Mouse (Mus musculus): ENCODE results near the gene Fbxl17. TPM values are rescaled to one million over a fixed set of nuclear protein-coding genes. Genes with fewer than 3 reads are reported as not detected.

Fbxl17 gene
- total and polyA plus RNA-seq, 3 experiments: 7.8 to 25.9 (median 25.5) TPM

DNA sequence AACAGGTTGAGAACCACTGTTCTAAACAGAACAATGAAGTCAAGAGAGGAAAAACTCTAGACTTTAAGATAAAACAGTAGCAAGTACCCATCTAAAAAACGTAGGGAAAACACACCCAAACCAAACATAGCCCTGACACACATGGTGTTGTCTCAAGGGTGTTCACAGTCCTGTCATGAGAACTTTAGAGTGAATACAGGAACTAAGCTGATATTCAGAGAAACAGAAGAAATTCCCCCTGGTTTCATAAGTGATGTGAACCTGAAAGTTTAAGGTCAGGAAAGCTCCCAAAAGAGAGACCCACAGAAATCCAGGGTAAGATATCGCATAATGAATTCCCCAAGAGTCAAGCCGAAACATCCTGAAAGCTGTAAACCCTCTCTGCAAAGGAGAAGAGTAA lies 97.6 kb downstream of the Fbxl17 start:
- no peaks in the 10 kb centered on the region for H3K79me2 ChIP-seq (replicated peaks; ENCODE audit: control insufficient read depth, insufficient read depth, low read length)
- H3K9ac ChIP-seq (ENCODE audit: low read depth, low read length): no peak overlapping the region
- H3K4me3 ChIP-seq: no peak overlapping the region
- DNase-seq: no peak
- H3K27ac ChIP-seq: no peak overlapping the region; the same call in 1 of the 2 replicates
- WGBS: 55% methylated on average over 3 of the region's 3 CpGs
- H3K4me1 ChIP-seq (ENCODE audit: control insufficient read depth, insufficient read depth, low read length): peaks cover 10% of the 10 kb centered on the region
- TF ChIP-seq EP300 (IDR thresholded peaks at IDR 0.05; ENCODE audit: insufficient read depth, low read depth, low read length): no peak
- no peak for TF ChIP-seq CTCF (IDR thresholded peaks at IDR 0.05)
- TF ChIP-seq POLR2A (IDR thresholded peaks at IDR 0.05; ENCODE audit: insufficient read depth, low read depth, low read length): no peak
- intact Hi-C loops (cut with DNase I): no loop called here
- H3K27me3 ChIP-seq (ENCODE audit: control insufficient read depth, insufficient read depth, low read length): no peaks in the 10 kb centered on the region
- peaks cover 16% of the 10 kb centered on the region for H3K36me3 ChIP-seq (ENCODE audit: control insufficient read depth, insufficient read depth, low read length)

DNA sequence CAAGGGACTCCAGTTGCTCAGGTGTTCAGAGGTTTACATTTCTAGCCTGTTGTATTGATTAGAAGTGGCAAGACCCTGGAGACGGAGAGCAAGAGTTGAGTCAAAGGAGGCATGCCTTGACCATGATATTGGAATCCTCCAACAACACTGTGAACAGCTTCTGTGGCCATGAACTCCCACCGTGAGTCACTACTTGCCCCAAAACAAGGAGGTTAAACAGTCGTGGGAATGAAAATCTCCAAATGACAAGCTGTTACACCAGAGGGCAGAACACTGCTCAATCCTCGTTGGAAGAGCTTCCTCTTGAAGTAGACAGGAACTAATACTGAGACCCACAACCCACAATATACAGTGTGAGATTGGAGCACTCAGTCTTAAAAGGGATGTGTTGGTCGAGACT lies 99.2 kb downstream of the Fbxl17 start:
- Histone ChIP-seq H3K27ac (no peak overlapping the region), H3K4me3 (no peak overlapping the region), H3K27me3 (ENCODE audit: control insufficient read depth, insufficient read depth, low read length) (no peaks in the 10 kb centered on the region), H3K4me1 (ENCODE audit: control insufficient read depth, insufficient read depth, low read length) (peaks cover 10% of the 10 kb centered on the region), H3K36me3 (ENCODE audit: control insufficient read depth, insufficient read depth, low read length) (peaks cover 16% of the 10 kb centered on the region), H3K79me2 (replicated peaks; ENCODE audit: control insufficient read depth, insufficient read depth, low read length) (peaks cover 1% of the 10 kb centered on the region; the same call in 1 of the 2 replicates), H3K9ac (ENCODE audit: low read depth, low read length) (no peak overlapping the region)
- TF ChIP-seq CTCF (IDR thresholded peaks at IDR 0.05): no peak
- no peak for TF ChIP-seq POLR2A (IDR thresholded peaks at IDR 0.05; ENCODE audit: insufficient read depth, low read depth, low read length)
- TF ChIP-seq EP300 (IDR thresholded peaks at IDR 0.05; ENCODE audit: insufficient read depth, low read depth, low read length): no peak
- DNase-seq: no peak
- WGBS: 74% methylated on average over 5 of the region's 5 CpGs
- intact Hi-C loops (cut with DNase I): no loop called here

DNA sequence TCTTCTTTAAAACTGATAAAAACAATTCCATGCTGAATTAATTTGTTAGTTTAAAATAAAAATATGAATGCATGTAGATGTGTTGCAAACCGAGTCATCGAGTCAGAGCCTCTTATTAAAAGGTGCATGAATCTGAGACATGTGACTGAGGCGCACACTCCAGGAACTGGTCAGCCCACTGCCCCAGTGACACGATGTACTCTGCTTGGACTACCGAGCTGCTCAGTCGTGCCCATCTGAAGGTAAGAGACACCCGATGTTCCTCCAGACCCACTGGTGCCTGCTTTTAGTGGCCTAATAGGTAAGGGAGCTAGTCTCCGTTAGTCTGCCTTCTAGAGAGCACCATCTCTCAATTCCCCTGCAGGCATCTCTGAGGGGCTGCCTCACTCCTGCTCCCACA lies 100.0 kb downstream of the Fbxl17 start:
- WGBS: 94% methylated on average over 8 of the region's 8 CpGs
- intact Hi-C loops (cut with DNase I): no loop called here
- DNase-seq: no peak

DNA sequence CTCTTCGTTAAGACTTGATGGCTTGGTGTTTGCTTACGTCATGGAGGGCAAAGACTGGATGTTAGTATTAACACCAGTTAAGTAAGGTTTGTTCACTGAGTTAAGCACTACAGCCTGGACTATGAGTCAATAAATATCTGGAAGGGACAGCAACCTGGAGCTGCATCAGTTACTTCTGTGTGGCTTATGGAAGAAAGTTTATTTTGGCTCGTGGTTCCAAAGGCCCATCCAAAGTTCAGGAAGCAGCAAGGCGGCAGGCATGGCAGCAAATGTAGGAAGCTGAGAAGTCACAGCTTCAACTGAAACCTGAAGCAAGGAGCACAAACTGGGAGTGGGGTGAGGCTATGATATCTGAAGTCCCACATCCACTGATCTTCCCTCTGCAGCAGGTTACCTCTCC lies 108.3 kb downstream of the Fbxl17 start:
- Histone ChIP-seq H3K27me3 (ENCODE audit: control insufficient read depth, insufficient read depth, low read length) (no peaks in the 10 kb centered on the region), H3K9ac (ENCODE audit: low read depth, low read length) (no peak overlapping the region), H3K27ac (no peak overlapping the region), H3K4me3 (no peak overlapping the region), H3K79me2 (replicated peaks; ENCODE audit: control insufficient read depth, insufficient read depth, low read length) (peaks cover under 1% of the 10 kb centered on the region; the same call in 1 of the 2 replicates), H3K4me1 (ENCODE audit: control insufficient read depth, insufficient read depth, low read length) (peaks cover 3% of the 10 kb centered on the region), H3K36me3 (ENCODE audit: control insufficient read depth, insufficient read depth, low read length) (no peaks in the 10 kb centered on the region)
- no peak for DNase-seq
- WGBS: 59% methylated on average over 4 of the region's 4 CpGs
- TF ChIP-seq EP300 (IDR thresholded peaks at IDR 0.05; ENCODE audit: insufficient read depth, low read depth, low read length) (no peak), CTCF (IDR thresholded peaks at IDR 0.05) (no peak), POLR2A (IDR thresholded peaks at IDR 0.05; ENCODE audit: insufficient read depth, low read depth, low read length) (no peak)
- intact Hi-C loops (cut with DNase I): no loop called here

More for the DNA sequence above, 100.0 kb downstream of the Fbxl17 start:
- H3K36me3 ChIP-seq (ENCODE audit: control insufficient read depth, insufficient read depth, low read length): peaks cover 15% of the 10 kb centered on the region
- H3K4me1 ChIP-seq (ENCODE audit: control insufficient read depth, insufficient read depth, low read length): peaks cover 6% of the 10 kb centered on the region
- H3K27me3 ChIP-seq (ENCODE audit: control insufficient read depth, insufficient read depth, low read length): no peaks in the 10 kb centered on the region
- no peak overlapping the region for H3K9ac ChIP-seq (ENCODE audit: low read depth, low read length)
- H3K79me2 ChIP-seq (replicated peaks; ENCODE audit: control insufficient read depth, insufficient read depth, low read length): peaks cover 1% of the 10 kb centered on the region; the same call in 1 of the 2 replicates
- no peak overlapping the region for H3K4me3 ChIP-seq
- TF ChIP-seq POLR2A (IDR thresholded peaks at IDR 0.05; ENCODE audit: insufficient read depth, low read depth, low read length) (no peak), EP300 (IDR thresholded peaks at IDR 0.05; ENCODE audit: insufficient read depth, low read depth, low read length) (no peak), CTCF (IDR thresholded peaks at IDR 0.05) (no peak)
- H3K27ac ChIP-seq: no peak overlapping the region

DNA sequence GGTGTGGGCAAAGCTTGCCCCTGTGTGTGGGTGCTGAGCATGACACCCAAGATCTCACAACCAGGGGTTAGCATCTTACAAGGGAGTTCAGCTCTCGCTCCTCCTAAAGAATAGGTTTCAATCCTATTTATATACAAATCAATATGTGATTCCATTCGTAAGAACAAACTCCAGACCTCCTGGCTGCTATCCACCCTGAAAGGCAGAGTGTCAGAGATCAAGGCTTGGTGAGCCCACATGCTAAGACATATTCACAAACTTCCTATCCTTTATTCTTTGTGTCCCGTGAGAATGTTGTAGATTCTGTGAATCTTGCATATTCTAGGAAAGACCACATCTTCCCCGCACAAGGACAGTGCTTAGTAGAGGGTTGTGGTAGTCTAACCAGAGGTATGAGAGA lies 108.9 kb downstream of the Fbxl17 start:
- TF ChIP-seq POLR2A (IDR thresholded peaks at IDR 0.05; ENCODE audit: insufficient read depth, low read depth, low read length): no peak
- Histone ChIP-seq H3K4me3 (no peak overlapping the region), H3K79me2 (replicated peaks; ENCODE audit: control insufficient read depth, insufficient read depth, low read length) (no peaks in the 10 kb centered on the region), H3K4me1 (ENCODE audit: control insufficient read depth, insufficient read depth, low read length) (peaks cover 3% of the 10 kb centered on the region), H3K27ac (no peak overlapping the region), H3K9ac (ENCODE audit: low read depth, low read length) (no peak overlapping the region), H3K36me3 (ENCODE audit: control insufficient read depth, insufficient read depth, low read length) (no peaks in the 10 kb centered on the region), H3K27me3 (ENCODE audit: control insufficient read depth, insufficient read depth, low read length) (no peaks in the 10 kb centered on the region)
- no peak for DNase-seq
- WGBS: 77% methylated on average over 4 of the region's 4 CpGs
- intact Hi-C loops (cut with DNase I): no loop called here

DNA sequence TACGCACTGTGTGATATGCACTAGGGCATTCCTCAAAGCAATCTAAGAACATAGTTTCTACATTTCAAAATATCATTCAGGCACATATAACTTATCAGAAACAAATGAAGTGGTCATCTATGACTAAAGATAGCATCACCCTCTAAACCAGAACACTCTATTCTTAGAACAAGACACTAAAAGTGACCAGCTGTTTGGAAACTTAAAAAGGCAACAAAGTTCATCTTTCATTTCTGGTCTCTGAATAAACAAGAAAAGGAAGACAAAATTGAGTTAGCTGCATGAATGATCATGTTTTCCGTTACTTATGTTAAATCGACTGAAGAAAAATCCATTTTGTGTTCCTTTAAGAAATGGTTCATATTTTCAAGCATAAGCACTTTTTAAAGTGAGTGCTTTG lies 128.8 kb downstream of the Fbxl17 start:
- no peaks in the 10 kb centered on the region; the same call in 1 of the 2 replicates for H3K79me2 ChIP-seq (replicated peaks; ENCODE audit: control insufficient read depth, insufficient read depth, low read length)
- no peak for DNase-seq
- H3K9ac ChIP-seq (ENCODE audit: low read depth, low read length): no peak overlapping the region
- H3K27ac ChIP-seq: peak overlapping the region; percentile 34
- 51% methylated on average over 3 of the region's 3 CpGs for WGBS
- H3K27me3 ChIP-seq (ENCODE audit: control insufficient read depth, insufficient read depth, low read length): no peaks in the 10 kb centered on the region
- TF ChIP-seq CTCF (IDR thresholded peaks at IDR 0.05) (no peak), EP300 (IDR thresholded peaks at IDR 0.05; ENCODE audit: insufficient read depth, low read depth, low read length) (no peak), POLR2A (IDR thresholded peaks at IDR 0.05; ENCODE audit: insufficient read depth, low read depth, low read length) (no peak)
- H3K36me3 ChIP-seq (ENCODE audit: control insufficient read depth, insufficient read depth, low read length): peaks cover 13% of the 10 kb centered on the region
- no peak overlapping the region for H3K4me3 ChIP-seq
- peaks cover 6% of the 10 kb centered on the region for H3K4me1 ChIP-seq (ENCODE audit: control insufficient read depth, insufficient read depth, low read length)
- intact Hi-C loops (cut with DNase I): no loop called here
